Comparison of ENCODE assay signal across 8 mouse cellular contexts in genomic region chr5:140705501-140706171, GRCm38 (mm10). TPM values are rescaled to one million over a fixed set of nuclear protein-coding genes. Genes with fewer than 3 reads are reported as not detected.
DNase-seq lines count a peak whose midpoint lies in the region; ATAC-seq and TF ChIP-seq lines count a peak whose summit lies in the region.

No protein-coding gene starts in this region.

- peak overlapping the region; percentile 87; the same call in 1 of the 2 replicates for H3K27ac ChIP-seq in forebrain, embryonic 12.5 days
- H3K27ac ChIP-seq in intestine, postnatal 0 days (ENCODE audit: low read depth, low read length) = peak overlapping the region; percentile 77
- peak overlapping the region; percentile 69 for H3K27ac ChIP-seq in macrophage

- peak overlapping the region; percentile 62 for H3K4me3 ChIP-seq in forebrain, embryonic 12.5 days (replicated peaks)
- H3K4me3 ChIP-seq in intestine, postnatal 0 days (ENCODE audit: low read depth, low read length) = peak overlapping the region; percentile 50
- peak overlapping the region; percentile 72 for H3K4me3 ChIP-seq in macrophage (ENCODE audit: inconsistent target)

- H3K27me3 ChIP-seq in forebrain, embryonic 12.5 days = no peaks in the 10 kb centered on the region
- no peaks in the 10 kb centered on the region for H3K27me3 ChIP-seq in intestine, postnatal 0 days (replicated peaks; ENCODE audit: control insufficient read depth, insufficient read depth, low read length)

- no peaks in the 10 kb centered on the region for H3K9me3 ChIP-seq in forebrain, embryonic 12.5 days
- H3K9me3 ChIP-seq in intestine, postnatal 0 days (ENCODE audit: control insufficient read depth) = no peaks in the 10 kb centered on the region

- H3K4me1 ChIP-seq in forebrain, embryonic 12.5 days = peaks cover 29% of the 10 kb centered on the region
- 0 out of 2 replicates have a peak, but pooled peaks cover 6% of the 10 kb centered on the region for H3K4me1 ChIP-seq in intestine, postnatal 0 days (replicated peaks; ENCODE audit: control insufficient read depth, insufficient read depth, low read length)

- peak; percentile 14 for DNase-seq in thymus, postnatal 14 days
- DNase-seq in thymus, postnatal 4 days = no peak
- DNase-seq in layer of hippocampus, adult 8-10 months (ENCODE audit: low spot score in 2 of 2) = no peak
- no peak for DNase-seq in urinary bladder, postnatal 36 days (ENCODE audit: low spot score in 2 of 2)

- TF ChIP-seq CTCF in intestine, postnatal 0 days (IDR thresholded peaks at IDR 0.05; ENCODE audit: low read depth) = no peak

- peak overlapping the region; percentile 78 for H3K4me2 ChIP-seq in forebrain, embryonic 12.5 days
- peak overlapping the region; percentile 76 for H3K4me2 ChIP-seq in intestine, postnatal 0 days (replicated peaks; ENCODE audit: low read depth)

- no peak for ATAC-seq in forebrain, embryonic 12.5 days (ENCODE audit: low FRiP score)
- no peak for ATAC-seq in intestine, postnatal 0 days
- ATAC-seq in CD4-positive, CD25-positive, alpha-beta regulatory T cell, adult 4 months = no peak

- H3K79me2 ChIP-seq in macrophage (ENCODE audit: inconsistent target) = peaks cover 14% of the 10 kb centered on the region; the same call in 1 of the 2 replicates

- H3K36me3 ChIP-seq in forebrain, embryonic 12.5 days (replicated peaks) = peaks cover 15% of the 10 kb centered on the region
- peaks cover 13% of the 10 kb centered on the region; the same call in 1 of the 2 replicates for H3K36me3 ChIP-seq in intestine, postnatal 0 days (ENCODE audit: control insufficient read depth, insufficient read depth)
- H3K36me3 ChIP-seq in macrophage (ENCODE audit: inconsistent target) = 0 out of 2 replicates have a peak, but pooled peaks cover 9% of the 10 kb centered on the region

- H3K9ac ChIP-seq in forebrain, embryonic 12.5 days = peak overlapping the region; percentile 69
- H3K9ac ChIP-seq in intestine, postnatal 0 days (ENCODE audit: low read depth, low read length) = peak overlapping the region; percentile 62

- 69% methylated on average over 7 of the region's 7 CpGs for WGBS in forebrain, embryonic 12.5 days
- WGBS in intestine, postnatal 0 days = 44% methylated on average over 7 of the region's 7 CpGs
- WGBS in macrophage (ENCODE audit: missing documents) = 48% methylated on average over 6 of the region's 7 CpGs

RNA-seq across cellular contexts. Expression of gene Brat1, which starts 0.8 kb away (rescaled TPM):
- 20.5 and 24.0 TPM in 2 replicates for polyA plus RNA-seq in forebrain, embryonic 12.5 days (2016; fragmentation: Nextera tagmentation; extraction: Ambion mirVana)
- 7.5 and 8.0 TPM in 2 replicates for polyA plus RNA-seq in intestine, postnatal 0 days (2015; fragmentation: Nextera tagmentation; extraction: Ambion mirVana)
- 10 to 100 TPM in 17 of 26 experiments, 1 to 10 TPM in 9; 3.5 to 33.9 (median 16.1) TPM for total RNA-seq in macrophage (2018; cell fraction: chromatin; rRNA removed)
- total RNA-seq in macrophage (2018; cell fraction: cytosol; rRNA removed) = 10 to 100 TPM in 15 of 26 experiments, 1 to 10 TPM in 11; 3.5 to 13.9 (median 10.4) TPM
- total RNA-seq in macrophage (2018; cell fraction: nucleus; rRNA removed) = 10 to 100 TPM in 15 of 26 experiments, 1 to 10 TPM in 11; 5.1 to 27.5 (median 13.2) TPM
- 5.1 to 13.0 TPM (median 10.3 TPM) in 3 replicates for polyA plus RNA-seq in macrophage (2018)
- 10 to 100 TPM; 19.6 to 24.3 (median 22.0) TPM for total RNA-seq in layer of hippocampus, adult 8-10 months (2022)
- 10 to 100 TPM; 15.4 to 33.1 TPM for polyA plus RNA-seq in CD4-positive, CD25-positive, alpha-beta regulatory T cell, adult 4 months (2017; shearing (Covaris generic))

RNA-seq across cellular contexts. Expression of gene Iqce, which starts 3.5 kb away (rescaled TPM):
- polyA plus RNA-seq in forebrain, embryonic 12.5 days (2016; fragmentation: Nextera tagmentation; extraction: Ambion mirVana) = 30.7 and 31.2 TPM in 2 replicates
- 5.7 and 7.0 TPM in 2 replicates for polyA plus RNA-seq in intestine, postnatal 0 days (2015; fragmentation: Nextera tagmentation; extraction: Ambion mirVana)
- 100 to 1,000 TPM in 9 of 26 experiments, 10 to 100 TPM in 16, 1 to 10 TPM in 1; 9.7 to 159 (median 85.7) TPM for total RNA-seq in macrophage (2018; cell fraction: chromatin; rRNA removed)
- 10 to 100 TPM in 23 of 26 experiments, 1 to 10 TPM in 3; 9.0 to 19.4 (median 14.4) TPM for total RNA-seq in macrophage (2018; cell fraction: cytosol; rRNA removed)
- 10 to 100 TPM in 22 of 26 experiments, 1 to 10 TPM in 4; 6.2 to 80.3 (median 37.4) TPM for total RNA-seq in macrophage (2018; cell fraction: nucleus; rRNA removed)
- polyA plus RNA-seq in macrophage (2018) = 11.4 to 17.2 TPM (median 12.2 TPM) in 3 replicates
- total RNA-seq in layer of hippocampus, adult 8-10 months (2022) = 10 to 100 TPM; 48.7 to 69.6 (median 65.9) TPM
- 10 to 100 TPM; 22.2 to 34.3 TPM for polyA plus RNA-seq in CD4-positive, CD25-positive, alpha-beta regulatory T cell, adult 4 months (2017; shearing (Covaris generic))

RNA-seq across cellular contexts. Expression of gene Amz1, which starts 18.3 kb away (rescaled TPM):
- polyA plus RNA-seq in forebrain, embryonic 12.5 days (2016; fragmentation: Nextera tagmentation; extraction: Ambion mirVana) = 1.8 TPM in 2 replicates
- polyA plus RNA-seq in intestine, postnatal 0 days (2015; fragmentation: Nextera tagmentation; extraction: Ambion mirVana) = 1.2 and 1.3 TPM in 2 replicates
- total RNA-seq in macrophage (2018; cell fraction: chromatin; rRNA removed) = 100 to 1,000 TPM in 3 of 26 experiments, 10 to 100 TPM in 18, 1 to 10 TPM in 5; 7.1 to 116 (median 24.0) TPM
- 10 to 100 TPM in 13 of 26 experiments, 1 to 10 TPM in 13; 2.6 to 36.5 (median 11.7) TPM for total RNA-seq in macrophage (2018; cell fraction: cytosol; rRNA removed)
- 100 to 1,000 TPM in 2 of 26 experiments, 10 to 100 TPM in 18, 1 to 10 TPM in 6; 5.8 to 126 (median 25.2) TPM for total RNA-seq in macrophage (2018; cell fraction: nucleus; rRNA removed)
- polyA plus RNA-seq in macrophage (2018) = 10.9 to 24.7 TPM (median 13.4 TPM) in 3 replicates
- 10 to 100 TPM; 15.3 to 21.4 (median 18.7) TPM for total RNA-seq in layer of hippocampus, adult 8-10 months (2022)
- under 1 TPM; 0.33 to 0.50 TPM for polyA plus RNA-seq in CD4-positive, CD25-positive, alpha-beta regulatory T cell, adult 4 months (2017; shearing (Covaris generic))

RNA-seq across cellular contexts. Expression of gene Ttyh3, which starts 56.8 kb away (rescaled TPM):
- polyA plus RNA-seq in forebrain, embryonic 12.5 days (2016; fragmentation: Nextera tagmentation; extraction: Ambion mirVana) = 84.5 and 88.0 TPM in 2 replicates
- polyA plus RNA-seq in intestine, postnatal 0 days (2015; fragmentation: Nextera tagmentation; extraction: Ambion mirVana) = 21.4 and 23.6 TPM in 2 replicates
- 100 to 1,000 TPM in 5 of 26 experiments, 10 to 100 TPM in 21; 14.6 to 140 (median 53.0) TPM for total RNA-seq in macrophage (2018; cell fraction: chromatin; rRNA removed)
- total RNA-seq in macrophage (2018; cell fraction: cytosol; rRNA removed) = 100 to 1,000 TPM in 7 of 26 experiments, 10 to 100 TPM in 19; 44.2 to 125 (median 76.8) TPM
- 100 to 1,000 TPM in 8 of 26 experiments, 10 to 100 TPM in 18; 43.1 to 131 (median 86.6) TPM for total RNA-seq in macrophage (2018; cell fraction: nucleus; rRNA removed)
- polyA plus RNA-seq in macrophage (2018) = 40.4 to 80.7 TPM (median 48.0 TPM) in 3 replicates
- total RNA-seq in layer of hippocampus, adult 8-10 months (2022) = 100 to 1,000 TPM; 160 to 168 (median 167) TPM
- 1 to 10 TPM; 4.9 to 6.7 TPM for polyA plus RNA-seq in CD4-positive, CD25-positive, alpha-beta regulatory T cell, adult 4 months (2017; shearing (Covaris generic))
